Mouse (Mus musculus) embryonic facial prominence, embryonic 13.5 days (tissue): ENCODE data around the gene Braf. TPM values are rescaled to one million over a fixed set of nuclear protein-coding genes. Genes with fewer than 3 reads are reported as not detected.
"Not testable (repeated sequence)": the region's sequence is repeated elsewhere in the genome, so short reads cannot be mapped to it uniquely, and the experiment has no call there.

Experiments
- ATAC-seq: fragments of 200-750 bp; cut with Nextera tagmentation; 2 replicates; pipeline ENCODE4 v1.8.0; 2017; ENCODE audit warnings: low read depth; ENCODE audit not compliant: insufficient number of reproducible peaks, insufficient read depth, low FRiP score, low TSS enrichment
- H3K27ac ChIP-seq: fragments of 300-500 bp; sonication (generic); 2 replicates; pipeline ENCODE4 v1.5.1; 2015; ENCODE audit warnings: moderate library complexity, mild to moderate bottlenecking, inconsistent platforms
- H3K27me3 ChIP-seq: fragments of 300-500 bp; sonication (generic); 2 replicates; pipeline ENCODE4 v1.6.1; 2015; ENCODE audit warnings: mild to moderate bottlenecking, inconsistent platforms
- H3K36me3 ChIP-seq: fragments of 300-500 bp; sonication (generic); 2 replicates; pipeline ENCODE4 v1.6.1; 2015; ENCODE audit warnings: mild to moderate bottlenecking, inconsistent platforms
- H3K4me1 ChIP-seq: fragments of 300-500 bp; sonication (generic); 2 replicates; pipeline ENCODE4 v1.6.1; 2015; ENCODE audit warnings: inconsistent platforms
- H3K4me2 ChIP-seq: fragments of 300-500 bp; sonication (generic); 2 replicates; pipeline ENCODE4 v1.6.1; 2015; ENCODE audit warnings: moderate library complexity, mild to moderate bottlenecking, inconsistent platforms
- H3K4me3 ChIP-seq: fragments of 300-500 bp; sonication (generic); 2 replicates; pipeline ENCODE4 v1.5.1; 2015; ENCODE audit warnings: mild to moderate bottlenecking, inconsistent platforms
- H3K9ac ChIP-seq: fragments of 300-500 bp; sonication (generic); 2 replicates; pipeline ENCODE4 v1.6.1; 2015; ENCODE audit warnings: mild to moderate bottlenecking, inconsistent platforms
- H3K9me3 ChIP-seq: fragments of 300-500 bp; sonication (generic); 2 replicates; pipeline ENCODE4 v1.6.1; 2016; ENCODE audit warnings: inconsistent platforms
- WGBS: fragments of 180-500 bp; shearing (Covaris S2); methylation state at CpG from one replicate; pipeline ENCODE4 v1.1.7; 2015; ENCODE audit warnings: mixed read lengths; 5-methylcytosine and 5-hydroxymethylcytosine counted together
- polyA plus RNA-seq: library from polyadenylated mRNA; unstranded; fragments of >200 nt; fragmentation: Nextera tagmentation; extraction: Ambion mirVana; gene quantifications from 2 replicates; pipeline ENCODE4 v1.2.1, GENCODE M21; 2015

The Braf gene
- 17.6 and 18.9 TPM in 2 replicates for polyA plus RNA-seq

DNA sequence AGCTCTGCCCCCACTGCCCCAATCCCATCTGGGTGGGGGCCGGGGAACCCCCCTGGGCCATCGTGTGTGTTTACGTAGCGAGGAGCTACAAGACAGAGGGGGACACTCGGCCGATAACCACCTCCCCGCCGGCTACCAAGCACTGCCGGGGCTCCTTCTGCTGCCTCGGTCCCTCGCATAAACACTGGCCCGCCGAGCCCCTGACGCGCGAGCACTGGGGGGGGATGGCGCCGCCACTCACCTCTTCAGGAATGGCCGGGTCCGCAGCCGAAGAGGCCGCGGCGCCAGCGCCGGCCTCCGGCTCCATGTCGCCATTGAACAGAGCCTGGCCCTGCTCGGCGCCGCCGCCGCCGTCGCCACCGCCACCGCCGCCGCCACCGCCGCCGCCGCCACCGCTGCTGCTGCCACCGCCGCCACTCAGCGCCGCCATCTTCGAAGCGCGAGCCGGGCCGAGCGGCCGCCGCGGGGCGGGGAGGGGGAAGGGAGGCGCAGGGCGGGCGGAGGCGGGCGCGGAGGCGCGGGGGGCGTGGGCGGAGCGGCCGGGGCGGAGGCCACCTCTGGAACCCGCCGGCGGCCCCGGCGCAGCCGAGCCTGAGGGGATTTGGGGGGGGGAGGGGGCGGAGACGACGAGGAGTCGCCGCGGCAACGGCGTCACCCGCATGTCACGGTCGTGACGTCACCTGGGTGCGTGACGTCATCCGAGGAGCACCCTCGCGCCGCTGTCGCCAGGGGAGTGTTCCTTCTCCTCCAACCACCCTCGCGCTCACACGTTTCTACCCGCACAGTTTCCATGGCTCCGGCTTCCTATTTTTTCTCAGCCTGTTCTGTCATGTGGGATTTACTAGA, at the start of gene Braf:
Gene Braf (minus strand): TSS at position 598 of the 846 bp plus-strand sequence.
- Histone ChIP-seq H3K4me3 (peak within 1 kb of the TSS; percentile 72), H3K36me3 (no peaks in the 10 kb centered on the region), H3K4me1 (peaks cover 19% of the 10 kb centered on the region), H3K4me2 (peak within 1 kb of the TSS; percentile 85), H3K27me3 (no peaks in the 10 kb centered on the region), H3K27ac (peak within 1 kb of the TSS; percentile 96), H3K9me3 (no peaks in the 10 kb centered on the region), H3K9ac (peak within 1 kb of the TSS; percentile 94)
- under 1% methylated on average over 62 of the region's 101 CpGs for WGBS
- ATAC-seq = peak; percentile 90

DNA sequence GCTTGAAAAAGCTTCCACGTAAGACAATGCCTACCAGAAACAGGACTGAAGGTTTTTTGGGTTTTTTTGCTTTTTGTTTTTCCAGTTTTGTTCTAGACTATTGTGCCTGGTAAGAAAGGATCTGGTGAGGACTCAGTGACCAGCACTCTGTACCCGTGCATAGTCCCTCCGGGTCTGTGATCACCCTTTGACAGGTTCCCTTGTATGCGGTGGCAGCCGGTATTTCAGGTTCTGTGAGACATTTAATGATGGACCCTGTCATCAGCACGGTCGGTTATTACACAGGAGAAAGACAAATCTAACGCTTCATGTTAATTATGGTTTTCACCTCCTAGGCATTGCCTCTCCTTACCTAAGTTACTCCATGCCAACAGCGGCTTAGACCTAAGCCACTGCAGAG, 49.8 kb upstream of the Braf start:
- H3K9me3 ChIP-seq = no peaks in the 10 kb centered on the region

DNA sequence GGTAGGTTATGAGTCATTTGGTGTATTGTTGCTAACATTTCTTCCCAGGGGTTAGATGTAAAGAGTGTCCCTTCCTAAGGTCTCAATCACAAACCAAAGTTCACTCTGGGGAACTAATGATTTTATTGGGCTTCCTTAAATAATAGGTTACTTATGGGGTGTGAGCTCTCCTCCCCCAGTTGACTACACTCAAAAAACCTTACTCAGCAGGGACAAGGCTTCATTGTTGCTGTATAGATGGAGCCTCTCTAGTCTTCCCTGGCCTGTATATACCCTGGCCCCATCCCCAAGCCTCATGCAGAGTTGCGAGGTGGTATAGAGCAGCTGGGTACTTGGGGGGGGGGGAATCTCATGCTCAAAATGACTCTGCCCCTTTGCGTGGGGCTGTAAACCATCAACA, 32.0 kb upstream of the Braf start:
- no peak overlapping the region for H3K4me3 ChIP-seq
- no peaks in the 10 kb centered on the region for H3K36me3 ChIP-seq
- H3K4me2 ChIP-seq = no peak overlapping the region
- 88% methylated on average over 2 of the region's 2 CpGs for WGBS
- no peak overlapping the region for H3K9ac ChIP-seq
- no peaks in the 10 kb centered on the region for H3K27me3 ChIP-seq
- ATAC-seq = no peak
- no peaks in the 10 kb centered on the region for H3K4me1 ChIP-seq
- no peak overlapping the region for H3K27ac ChIP-seq
- no peaks in the 10 kb centered on the region for H3K9me3 ChIP-seq

More for the DNA sequence above, 49.8 kb upstream of the Braf start:
- Histone ChIP-seq H3K36me3 (no peaks in the 10 kb centered on the region), H3K4me2 (no peak overlapping the region), H3K27me3 (no peaks in the 10 kb centered on the region), H3K9ac (no peak overlapping the region), H3K27ac (no peak overlapping the region), H3K4me1 (peaks cover 12% of the 10 kb centered on the region; the same call in 1 of the 2 replicates), H3K4me3 (no peak overlapping the region)
- 75% methylated on average over 9 of the region's 9 CpGs for WGBS
- ATAC-seq = peak; percentile 69; the same call in 1 of the 2 replicates

DNA sequence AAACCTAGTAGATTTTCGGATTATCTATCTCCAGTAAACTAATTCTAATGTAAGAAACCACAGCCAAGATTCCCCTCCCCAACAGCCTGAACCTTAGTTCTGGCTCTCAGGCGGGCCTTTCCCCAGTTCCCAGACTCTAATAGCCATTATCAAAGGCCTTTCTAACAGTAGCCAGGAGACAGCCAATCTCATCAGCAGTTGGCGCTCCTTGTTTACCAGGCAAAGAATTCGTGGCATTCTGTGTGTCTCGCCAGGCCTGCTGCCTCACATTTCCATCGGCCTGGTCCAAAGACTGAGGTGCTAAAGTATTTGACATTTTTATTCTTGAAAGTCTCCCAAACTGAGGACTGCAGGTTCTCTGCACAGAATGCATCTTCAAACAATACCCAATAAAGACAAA, 24.6 kb upstream of the Braf start:
- no peak for ATAC-seq
- Histone ChIP-seq H3K9me3 (no peaks in the 10 kb centered on the region), H3K4me3 (no peak overlapping the region), H3K4me1 (no peaks in the 10 kb centered on the region), H3K9ac (no peak overlapping the region), H3K27me3 (no peaks in the 10 kb centered on the region), H3K36me3 (no peaks in the 10 kb centered on the region), H3K4me2 (no peak overlapping the region), H3K27ac (no peak overlapping the region)
- 38% methylated on average over 6 of the region's 6 CpGs for WGBS

DNA sequence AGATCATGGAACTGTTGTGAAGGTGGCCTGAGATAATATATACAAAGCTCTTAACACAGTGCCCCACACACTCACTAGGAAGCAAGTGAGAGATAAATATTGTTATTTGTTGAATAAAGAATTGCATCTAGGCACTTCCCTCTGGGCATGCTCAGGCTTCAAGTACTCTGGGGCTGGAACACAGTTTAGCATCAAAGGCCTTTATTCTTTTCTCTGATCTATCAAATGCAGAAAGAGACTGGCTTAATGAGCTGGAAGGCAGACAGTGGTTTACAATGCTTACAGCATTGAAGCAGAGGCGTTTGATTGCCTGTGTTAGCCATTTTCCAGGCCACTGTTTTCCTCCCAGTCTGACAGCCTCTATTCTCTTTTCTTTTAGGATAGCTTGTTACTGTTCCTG, 21.8 kb upstream of the Braf start:
- H3K27ac ChIP-seq = no peak overlapping the region
- no peaks in the 10 kb centered on the region for H3K36me3 ChIP-seq
- H3K9me3 ChIP-seq = no peaks in the 10 kb centered on the region
- 35% methylated on average over 1 of the region's 1 CpGs for WGBS
- H3K9ac ChIP-seq = no peak overlapping the region
- H3K4me3 ChIP-seq = no peak overlapping the region
- H3K27me3 ChIP-seq = no peaks in the 10 kb centered on the region
- no peaks in the 10 kb centered on the region for H3K4me1 ChIP-seq
- no peak overlapping the region for H3K4me2 ChIP-seq
- no peak for ATAC-seq

DNA sequence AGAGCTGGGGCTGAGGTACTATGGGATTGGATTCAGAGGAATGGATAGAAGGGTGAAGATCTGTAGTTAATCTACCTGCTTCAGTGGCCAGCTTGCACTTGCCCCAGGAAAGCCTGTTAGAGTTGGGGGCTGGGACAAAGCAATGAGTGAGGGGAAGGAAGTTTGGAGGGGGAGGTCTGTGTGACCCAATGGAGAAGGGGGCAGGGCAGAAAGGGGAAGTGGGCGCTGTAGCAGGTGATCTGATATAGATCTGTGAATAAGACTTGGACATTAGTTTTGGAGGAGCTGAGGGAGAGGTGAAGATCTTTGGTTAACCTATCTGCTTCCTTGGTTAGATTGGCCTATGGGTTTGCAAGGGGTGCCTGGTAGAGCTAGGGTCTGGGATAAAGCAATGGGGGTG, 20.2 kb upstream of the Braf start:
- Histone ChIP-seq H3K4me1 (no peaks in the 10 kb centered on the region), H3K36me3 (no peaks in the 10 kb centered on the region), H3K4me2 (no peak overlapping the region), H3K9ac (no peak overlapping the region), H3K9me3 (no peaks in the 10 kb centered on the region), H3K4me3 (no peak overlapping the region), H3K27me3 (no peaks in the 10 kb centered on the region), H3K27ac (no peak overlapping the region)
- WGBS = 88% methylated on average over 1 of the region's 1 CpGs
- no peak for ATAC-seq

DNA sequence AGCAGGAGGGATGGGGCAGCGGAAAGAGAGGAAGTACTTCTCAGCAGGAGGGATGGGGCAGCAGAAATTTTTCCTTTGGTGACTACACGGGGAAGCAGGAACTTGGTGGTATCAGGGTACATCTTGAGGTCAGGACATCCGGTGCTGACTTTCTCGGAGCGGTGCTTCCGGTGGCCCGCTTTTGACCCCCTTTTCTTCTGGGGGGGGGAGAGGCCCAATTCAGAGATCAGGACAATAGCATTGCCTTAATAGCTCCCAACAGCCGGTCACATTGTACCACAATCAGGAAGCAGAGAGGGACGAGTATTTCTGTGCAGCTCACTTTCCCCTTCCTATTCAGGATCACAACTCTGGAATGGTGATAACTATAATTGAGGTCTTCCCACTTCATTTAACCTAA, 14.4 kb upstream of the Braf start:
- not testable (repeated sequence) for H3K9me3 ChIP-seq, H3K27ac ChIP-seq, H3K4me1 ChIP-seq, ATAC-seq, H3K4me2 ChIP-seq, H3K9ac ChIP-seq, H3K27me3 ChIP-seq, H3K4me3 ChIP-seq, H3K36me3 ChIP-seq
- WGBS = 92% methylated on average over 9 of the region's 9 CpGs

DNA sequence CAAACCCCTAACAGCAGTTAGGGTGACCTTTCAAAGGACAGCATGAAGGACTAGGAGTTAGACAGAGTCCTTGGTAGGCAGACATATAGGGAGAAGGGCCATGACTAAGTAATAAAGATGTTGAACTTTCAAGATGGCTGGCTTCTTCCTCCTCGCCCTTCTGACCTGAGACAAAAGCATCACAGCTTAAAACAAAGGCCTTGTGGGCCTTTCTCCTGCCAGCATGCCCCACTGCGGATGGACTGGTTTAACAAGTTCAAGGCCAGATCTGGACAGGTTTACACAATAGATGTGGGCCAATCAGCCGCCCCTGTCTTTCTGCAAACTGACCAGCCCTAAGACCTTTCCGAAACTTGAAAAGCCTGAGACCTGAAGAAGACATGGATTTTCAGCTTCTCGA, 2.8 kb upstream of the Braf start:
- no peaks in the 10 kb centered on the region for H3K9me3 ChIP-seq
- H3K4me1 ChIP-seq = peaks cover 9% of the 10 kb centered on the region
- H3K27ac ChIP-seq = no peak overlapping the region
- 75% methylated on average over 5 of the region's 5 CpGs for WGBS
- H3K9ac ChIP-seq = no peak overlapping the region
- no peak overlapping the region for H3K4me2 ChIP-seq
- no peaks in the 10 kb centered on the region for H3K27me3 ChIP-seq
- H3K36me3 ChIP-seq = no peaks in the 10 kb centered on the region
- no peak for ATAC-seq
- H3K4me3 ChIP-seq = no peak overlapping the region

DNA sequence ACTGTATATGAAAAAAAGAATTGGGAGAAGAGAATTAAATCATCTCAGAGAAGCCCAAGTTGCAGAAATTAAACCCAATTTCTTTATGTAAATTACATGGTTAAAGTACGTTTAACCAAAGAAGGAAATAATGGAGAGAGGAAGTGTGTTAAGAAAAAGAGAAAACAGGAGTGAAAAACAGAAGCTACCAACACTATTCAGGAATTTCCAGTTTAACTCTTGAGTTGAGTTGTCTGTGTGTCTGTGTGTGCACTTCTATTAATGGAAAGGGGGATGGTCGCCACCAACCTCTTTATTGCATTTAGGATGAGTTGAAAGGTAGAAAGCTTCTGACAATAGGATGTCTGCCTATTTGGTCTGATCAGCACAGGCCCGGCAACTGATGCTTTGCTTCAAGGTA, 886 bp upstream of the Braf start:
- H3K9me3 ChIP-seq = no peaks in the 10 kb centered on the region
- no peak overlapping the region for H3K27ac ChIP-seq

DNA sequence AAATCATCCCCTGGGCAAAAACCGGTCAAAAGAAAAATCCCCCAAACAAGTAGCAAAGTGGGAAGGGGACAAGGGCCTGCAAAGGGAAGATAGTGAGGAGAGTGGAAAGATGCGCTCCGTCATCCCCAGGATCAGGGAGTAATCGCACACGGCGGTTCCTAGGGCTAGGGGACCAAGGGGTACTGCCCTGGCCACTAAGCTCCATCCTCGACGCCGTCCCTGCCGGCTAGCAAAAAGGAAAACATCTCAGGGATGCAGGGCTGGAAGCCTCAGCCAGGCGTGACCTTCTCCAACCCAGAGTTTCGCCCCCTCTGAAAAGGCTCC, 759 bp downstream of the Braf start:
- Histone ChIP-seq H3K36me3 (no peaks in the 10 kb centered on the region), H3K27ac (peak overlapping the region; percentile 96), H3K4me3 (peak overlapping the region; percentile 72), H3K27me3 (no peaks in the 10 kb centered on the region), H3K9ac (peak overlapping the region; percentile 94), H3K9me3 (no peaks in the 10 kb centered on the region), H3K4me1 (peaks cover 19% of the 10 kb centered on the region), H3K4me2 (peak overlapping the region; percentile 85)
- ATAC-seq = no peak
- WGBS = 0% methylated on average over 12 of the region's 12 CpGs

More for the DNA sequence above, 886 bp upstream of the Braf start:
- H3K27me3 ChIP-seq = no peaks in the 10 kb centered on the region
- H3K4me3 ChIP-seq = no peak overlapping the region
- H3K36me3 ChIP-seq = no peaks in the 10 kb centered on the region
- no peak overlapping the region for H3K9ac ChIP-seq
- peaks cover 18% of the 10 kb centered on the region for H3K4me1 ChIP-seq
- no peak for ATAC-seq
- 79% methylated on average over 3 of the region's 3 CpGs for WGBS
- no peak overlapping the region for H3K4me2 ChIP-seq

DNA sequence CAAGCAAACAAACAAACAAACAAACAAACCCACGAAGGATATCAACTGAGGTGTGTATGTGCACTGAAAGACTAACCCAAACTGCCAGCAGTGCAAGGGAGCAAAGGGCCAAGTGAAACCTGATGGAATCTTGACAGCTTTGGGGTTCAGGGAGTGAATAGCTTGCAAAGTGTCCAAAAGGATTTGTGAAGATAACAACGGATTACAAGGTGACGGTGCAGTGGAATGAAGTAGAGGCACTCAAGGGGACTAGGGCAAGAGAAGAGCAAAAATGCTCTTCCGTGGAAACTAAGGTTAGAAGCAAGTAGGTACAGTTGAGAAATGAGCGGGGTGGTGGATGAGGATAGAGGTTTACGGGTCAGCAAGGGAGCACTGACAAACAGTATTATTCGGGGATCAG, 1.2 kb downstream of the Braf start:
- H3K9ac ChIP-seq = peak overlapping the region; percentile 94
- H3K27ac ChIP-seq = no peak overlapping the region
- no peaks in the 10 kb centered on the region for H3K36me3 ChIP-seq
- H3K9me3 ChIP-seq = no peaks in the 10 kb centered on the region
- H3K4me1 ChIP-seq = peaks cover 19% of the 10 kb centered on the region
- H3K4me3 ChIP-seq = peak overlapping the region; percentile 72
- 4% methylated on average over 7 of the region's 7 CpGs for WGBS
- peak overlapping the region; percentile 85 for H3K4me2 ChIP-seq
- H3K27me3 ChIP-seq = no peaks in the 10 kb centered on the region
- no peak for ATAC-seq

DNA sequence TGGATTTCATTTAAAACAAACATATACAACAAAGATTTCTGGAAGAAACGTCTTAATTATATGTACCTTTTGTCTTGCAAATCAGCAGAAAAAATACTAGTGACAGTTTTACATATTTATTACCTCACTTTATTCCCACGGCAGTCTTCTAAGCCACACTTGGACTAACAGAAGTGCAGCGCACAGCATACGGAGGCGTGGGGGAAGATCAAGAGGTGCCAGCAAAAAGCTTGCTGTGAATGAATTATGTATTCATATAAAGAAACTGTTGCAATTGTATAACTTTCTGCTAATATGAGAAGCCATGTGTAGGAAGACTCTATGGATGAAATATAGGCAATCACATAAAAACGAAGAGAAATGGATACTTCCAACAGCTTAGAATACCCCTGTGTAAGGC, 6.7 kb downstream of the Braf start:
- H3K4me3 ChIP-seq = no peak overlapping the region
- H3K4me1 ChIP-seq = peaks cover 18% of the 10 kb centered on the region
- no peak for ATAC-seq
- no peak overlapping the region for H3K9ac ChIP-seq
- no peaks in the 10 kb centered on the region for H3K27me3 ChIP-seq
- WGBS = 87% methylated on average over 6 of the region's 6 CpGs
- no peak overlapping the region for H3K27ac ChIP-seq
- H3K9me3 ChIP-seq = no peaks in the 10 kb centered on the region
- H3K4me2 ChIP-seq = no peak overlapping the region
- no peaks in the 10 kb centered on the region for H3K36me3 ChIP-seq
